In the genomic region with DNA sequence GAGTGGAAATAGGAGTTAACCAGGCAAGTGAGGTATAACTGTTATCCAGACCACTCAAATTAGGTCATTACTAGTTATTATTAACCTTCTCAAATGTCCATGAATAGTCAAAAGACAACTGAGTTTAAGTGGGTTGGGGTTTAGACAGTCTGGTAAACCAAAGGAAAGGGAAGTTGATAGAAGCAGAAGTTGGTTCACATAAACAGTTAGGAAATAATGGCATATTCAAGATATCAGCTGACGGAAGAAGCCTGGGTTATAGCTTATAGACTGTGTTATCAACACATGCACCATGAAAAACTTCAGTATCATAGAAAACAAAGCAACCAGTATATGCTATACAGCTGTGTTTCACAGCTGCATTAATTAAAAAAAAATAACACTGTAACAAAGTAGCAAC, we compare ENCODE assay signal across 19 mouse cellular contexts.
DNase-seq lines count a peak whose midpoint lies in the region; ATAC-seq lines count a peak whose summit lies in the region.
"Had no signal": no experiment of that assay in that cellular context is flagged by ENCODE, and none has a peak within 500 bp of the region (broad histone marks: within the 10 kb centered on the region; RNA-seq: fewer than 3 reads in every experiment).

No protein-coding gene starts in this region.

- DNase-seq in MEL-GATA-1-ER (ENCODE audit: extremely low read depth, low read depth) = peak; percentile 17
- no peak for DNase-seq in thymus, postnatal 25 days
- no peak for DNase-seq in layer of hippocampus, postnatal 25 days (ENCODE audit: extremely low spot score in 1 of 2, low spot score in 1 of 2)
- no peak for DNase-seq in adrenal gland, postnatal 25 days
- DNase-seq: adrenal gland, adult 2 months; adrenal gland, postnatal 14 days; cerebellum, adult 11-12 months; cerebellum, adult 8-10 months; cerebellum, postnatal 10 days; cerebellum, postnatal 36 days; forebrain, postnatal 0 days; gastrocnemius, postnatal 25 days; heart, postnatal 36 days had no signal

- peak; percentile 56 to 82; a peak in 3 of 4 replicates for ATAC-seq in hematopoietic stem cell, adult 5-6 weeks (replicated peaks in 1 of 2; ENCODE audit: insufficient read depth in 1 of 2, low FRiP score in 2 of 2, low TSS enrichment in 1 of 2, low read depth in 1 of 2, poor library complexity in 2 of 2, severe bottlenecking in 2 of 2)
- ATAC-seq in megakaryocyte-erythroid progenitor cell, adult 5-6 weeks (replicated peaks; ENCODE audit: low FRiP score, low TSS enrichment, poor library complexity, severe bottlenecking) = 0 out of 2 replicates have a peak, but pooled peaks have one; percentile 22
- ATAC-seq: forebrain, embryonic 14.5 days; forebrain, postnatal 0 days; hindbrain, postnatal 0 days; inflammation-experienced regulatory T-cells, adult 6 months; intestine, embryonic 16.5 days had no signal
